Mouse (Mus musculus) heart, embryonic 14.5 days (tissue): ENCODE results near the gene Elp5. TPM values are rescaled to one million over a fixed set of nuclear protein-coding genes. Genes with fewer than 3 reads are reported as not detected.
"Not testable (repeated sequence)": the region's sequence is repeated elsewhere in the genome, so short reads cannot be mapped to it uniquely, and the experiment has no call there.

Experiments used
- ATAC-seq: fragments of 200-750 bp; cut with Nextera tagmentation; 2 replicates; pipeline ENCODE4 v1.8.0; 2017; ENCODE audit warnings: low read depth, moderate TSS enrichment; ENCODE audit not compliant: insufficient number of reproducible peaks, insufficient read depth, low FRiP score
- H3K27ac ChIP-seq, 2 experiments: fragments of 200-500 bp in 1 of 2; fragments of 300-500 bp in 1 of 2; sonication (generic) in 1 of 2; replicated peaks in 1 of 2; 2 replicates each; pipeline ENCODE4 v1.5.1; 2012 to 2014; ENCODE audit warnings: low read depth in 2 of 2, low read length in 2 of 2, control low read depth in 1 of 2, mild to moderate bottlenecking in 1 of 2, mixed read lengths in 1 of 2; ENCODE audit not compliant: control insufficient read depth in 1 of 2, insufficient read depth in 1 of 2
- H3K27me3 ChIP-seq: fragments of 300-500 bp; sonication (generic); 2 replicates; pipeline ENCODE4 v1.6.1; 2014; ENCODE audit warnings: mild to moderate bottlenecking, low read length, control low read depth; ENCODE audit not compliant: control insufficient read depth, insufficient read depth
- H3K36me3 ChIP-seq: fragments of 300-500 bp; sonication (generic); 2 replicates; pipeline ENCODE4 v1.6.1; 2014; ENCODE audit warnings: mild to moderate bottlenecking, control low read depth, low read length, mixed read lengths; ENCODE audit not compliant: control insufficient read depth, insufficient read depth
- H3K4me1 ChIP-seq, 2 experiments: fragments of 200-500 bp in 1 of 2; fragments of 300-500 bp in 1 of 2; sonication (generic) in 1 of 2; 2 replicates each; pipeline ENCODE4 v1.6.1; 2012 to 2014; ENCODE audit warnings: low read length in 2 of 2, control low read depth in 1 of 2, mixed read lengths in 1 of 2; ENCODE audit not compliant: control insufficient read depth in 2 of 2, insufficient read depth in 2 of 2
- H3K4me2 ChIP-seq: fragments of 300-500 bp; sonication (generic); 2 replicates; pipeline ENCODE4 v1.6.1; 2014; ENCODE audit warnings: mild to moderate bottlenecking, low read length
- H3K4me3 ChIP-seq, 2 experiments: fragments of 200-500 bp in 1 of 2; fragments of 300-500 bp in 1 of 2; sonication (generic) in 1 of 2; 2 replicates each; pipeline ENCODE4 v1.5.1; 2012 to 2014; ENCODE audit warnings: low read length in 2 of 2, mild to moderate bottlenecking in 2 of 2, control low read depth in 1 of 2, low read depth in 1 of 2, moderate library complexity in 1 of 2; ENCODE audit not compliant: control insufficient read depth in 1 of 2, insufficient read depth in 1 of 2
- H3K9ac ChIP-seq: fragments of 300-500 bp; sonication (generic); 2 replicates; pipeline ENCODE4 v1.6.1; 2014; ENCODE audit warnings: mild to moderate bottlenecking, low read length
- H3K9me3 ChIP-seq: fragments of 300-500 bp; sonication (generic); 2 replicates; pipeline ENCODE4 v1.6.1; 2016; ENCODE audit warnings: low read length, control low read depth; ENCODE audit not compliant: control insufficient read depth
- WGBS: fragments of 180-500 bp; shearing (Covaris S2); extraction: QIAGEN DNeasy Blood & Tissue Kit; methylation state at CpG from one replicate; pipeline ENCODE4 v1.1.7; 2014; 5-methylcytosine and 5-hydroxymethylcytosine counted together
- polyA plus RNA-seq: library from polyadenylated mRNA; unstranded; fragments of >200 nt; fragmentation: Nextera tagmentation; extraction: Ambion mirVana; gene quantifications from 2 replicates; pipeline ENCODE4 v1.2.1, GENCODE M21; 2014

The Elp5 gene
- polyA plus RNA-seq, 1 experiment from 2014 or later, result 114 TPM

DNA sequence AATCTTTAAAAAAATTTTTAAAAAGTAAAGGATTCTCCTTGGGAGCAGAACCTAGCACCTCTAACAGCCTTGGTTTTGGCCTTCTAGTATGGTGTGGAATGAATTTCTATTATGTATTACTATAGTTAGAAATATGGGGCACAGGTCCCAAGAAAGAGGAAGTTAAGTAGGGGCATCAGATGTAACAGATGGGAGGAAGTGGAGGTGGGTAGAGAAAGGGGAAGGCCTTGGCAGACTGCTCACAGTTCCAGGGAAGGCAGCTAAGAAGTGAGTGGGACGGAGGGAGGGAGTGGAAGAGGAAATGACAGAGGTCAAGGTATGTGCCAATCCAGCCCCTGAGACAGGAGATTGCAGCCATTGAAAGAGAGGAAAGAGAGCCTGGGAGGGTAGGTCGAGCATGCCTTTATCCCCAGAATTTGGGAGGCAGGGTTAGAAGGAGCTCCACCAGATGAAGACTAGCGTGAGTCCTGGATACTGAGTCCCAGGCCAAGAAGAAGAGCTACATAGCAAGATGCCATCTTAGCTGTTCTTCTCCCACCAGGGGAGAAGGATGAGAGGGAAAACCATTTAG, 51.3 kb downstream of the Elp5 start:
- Histone ChIP-seq H3K36me3 (no peaks in the 10 kb centered on the region), H3K9ac (no peak overlapping the region), H3K9me3 (no peaks in the 10 kb centered on the region), H3K4me3 (no peak overlapping the region), H3K27me3 (no peaks in the 10 kb centered on the region), H3K4me2 (no peak overlapping the region), H3K4me1 (peaks cover 2 to 4% of the 10 kb centered on the region in 2 experiments; a peak in 3 of 4 replicates), H3K27ac (no peak overlapping the region)
- 55% methylated on average over 3 of the region's 3 CpGs for WGBS
- ATAC-seq, result no peak

DNA sequence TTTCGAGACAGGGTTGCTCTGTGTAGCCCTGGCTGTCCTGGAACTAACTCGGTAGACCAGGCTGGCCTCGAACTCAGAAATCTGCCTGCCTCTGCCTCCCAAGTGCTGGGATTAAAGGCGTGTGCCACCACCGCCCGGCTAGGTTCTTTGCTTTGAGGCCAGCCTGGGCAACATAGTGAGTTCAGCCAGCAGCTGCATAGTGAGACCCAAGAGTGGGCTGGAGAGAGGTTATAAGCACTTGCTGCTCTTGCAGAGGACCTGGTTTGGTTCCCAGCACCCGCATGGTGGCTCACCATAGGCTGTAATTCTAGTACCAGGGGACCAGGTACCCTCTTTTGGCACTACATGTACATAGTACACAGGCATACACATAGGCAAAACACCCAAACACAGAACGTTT, 52.1 kb downstream of the Elp5 start:
- not testable (repeated sequence) for H3K36me3 ChIP-seq, H3K4me2 ChIP-seq, H3K4me1 ChIP-seq, H3K4me3 ChIP-seq, H3K27me3 ChIP-seq, H3K27ac ChIP-seq, H3K9me3 ChIP-seq, ATAC-seq, H3K9ac ChIP-seq
- 81% methylated on average over 8 of the region's 8 CpGs for WGBS

DNA sequence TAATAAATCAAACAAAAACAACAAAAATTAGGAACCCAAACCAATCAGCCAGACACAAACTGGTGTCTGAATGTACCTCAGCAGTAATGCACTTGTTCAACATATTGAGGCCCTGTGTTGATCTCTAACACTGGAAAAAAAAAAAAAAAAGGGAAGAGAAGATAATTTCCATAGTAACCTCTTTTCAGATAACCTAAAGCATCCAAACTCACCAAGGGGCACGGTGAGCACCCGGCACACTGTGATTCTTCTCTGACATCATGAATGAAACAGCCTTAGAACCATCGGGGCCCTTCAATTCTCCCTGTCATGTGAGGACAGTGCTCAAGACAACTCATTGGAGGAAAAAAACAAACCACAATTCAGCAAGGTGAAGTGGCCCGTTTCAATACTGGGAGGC, 52.6 kb downstream of the Elp5 start:
- H3K9me3 ChIP-seq, result no peaks in the 10 kb centered on the region
- no peak for ATAC-seq

DNA sequence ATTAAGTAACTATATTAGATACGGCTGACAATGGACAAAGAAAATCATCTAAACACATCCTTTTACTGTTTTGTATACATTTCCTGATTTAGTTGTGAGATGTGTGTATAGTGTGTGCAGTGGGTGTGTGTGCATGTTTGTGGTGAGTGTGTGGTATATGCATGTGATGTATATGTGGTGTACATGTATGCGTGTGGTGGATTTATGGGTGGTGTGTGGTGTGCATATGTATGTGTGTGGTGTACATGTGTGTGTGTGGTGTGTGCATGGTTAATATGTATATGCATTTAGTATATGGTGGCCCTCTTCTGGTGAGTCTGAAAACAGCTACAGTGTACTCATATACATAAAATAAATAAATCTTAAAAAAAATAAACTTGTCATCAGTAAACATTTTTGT, 54.8 kb downstream of the Elp5 start:
- H3K27me3 ChIP-seq, result no peaks in the 10 kb centered on the region
- H3K4me3 ChIP-seq, result no peak overlapping the region
- H3K36me3 ChIP-seq, result no peaks in the 10 kb centered on the region
- 92% methylated on average over 2 of the region's 2 CpGs for WGBS
- no peak for ATAC-seq
- H3K4me2 ChIP-seq, result no peak overlapping the region
- no peaks in the 10 kb centered on the region for H3K9me3 ChIP-seq
- no peak overlapping the region for H3K9ac ChIP-seq
- H3K27ac ChIP-seq, result no peak overlapping the region
- H3K4me1 ChIP-seq, result peaks cover 0 to 3% of the 10 kb centered on the region in 2 experiments; a peak in 1 of 4 replicates

More for the DNA sequence above, 52.6 kb downstream of the Elp5 start:
- H3K27me3 ChIP-seq, result no peaks in the 10 kb centered on the region
- no peak overlapping the region for H3K9ac ChIP-seq
- no peaks in the 10 kb centered on the region for H3K4me1 ChIP-seq
- H3K27ac ChIP-seq, result no peak overlapping the region
- H3K4me2 ChIP-seq, result no peak overlapping the region
- no peak overlapping the region for H3K4me3 ChIP-seq
- no peaks in the 10 kb centered on the region for H3K36me3 ChIP-seq
- WGBS, result 25% methylated on average over 4 of the region's 4 CpGs

DNA sequence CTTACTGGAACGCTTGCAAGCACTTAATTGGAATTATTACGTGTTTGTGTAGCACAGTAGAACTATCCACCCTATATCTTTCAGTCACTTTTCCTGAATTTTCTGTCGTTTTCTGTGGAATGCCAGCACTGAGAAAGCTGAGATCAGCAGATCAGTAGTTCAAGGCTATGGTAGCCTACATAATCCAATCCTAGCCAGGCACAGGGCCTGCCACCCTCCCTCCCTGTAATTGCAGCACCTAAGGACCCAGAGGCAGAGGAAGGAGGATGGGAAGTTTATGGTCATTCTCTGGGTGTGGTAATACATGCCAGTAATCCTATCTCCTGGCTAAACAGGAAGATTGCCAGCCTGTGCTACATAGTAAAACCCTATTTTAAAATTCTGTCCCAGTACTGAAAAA, 59.5 kb downstream of the Elp5 start:
- 64% methylated on average over 3 of the region's 3 CpGs for WGBS
- H3K4me3 ChIP-seq, result no peak overlapping the region
- no peaks in the 10 kb centered on the region for H3K9me3 ChIP-seq
- peaks cover 16% of the 10 kb centered on the region for H3K36me3 ChIP-seq
- no peak overlapping the region for H3K27ac ChIP-seq
- H3K27me3 ChIP-seq, result no peaks in the 10 kb centered on the region
- peak overlapping the region; percentile 76 for H3K4me2 ChIP-seq
- ATAC-seq, result no peak
- H3K4me1 ChIP-seq, result peaks cover 5 to 16% of the 10 kb centered on the region in 2 experiments
- no peak overlapping the region for H3K9ac ChIP-seq

DNA sequence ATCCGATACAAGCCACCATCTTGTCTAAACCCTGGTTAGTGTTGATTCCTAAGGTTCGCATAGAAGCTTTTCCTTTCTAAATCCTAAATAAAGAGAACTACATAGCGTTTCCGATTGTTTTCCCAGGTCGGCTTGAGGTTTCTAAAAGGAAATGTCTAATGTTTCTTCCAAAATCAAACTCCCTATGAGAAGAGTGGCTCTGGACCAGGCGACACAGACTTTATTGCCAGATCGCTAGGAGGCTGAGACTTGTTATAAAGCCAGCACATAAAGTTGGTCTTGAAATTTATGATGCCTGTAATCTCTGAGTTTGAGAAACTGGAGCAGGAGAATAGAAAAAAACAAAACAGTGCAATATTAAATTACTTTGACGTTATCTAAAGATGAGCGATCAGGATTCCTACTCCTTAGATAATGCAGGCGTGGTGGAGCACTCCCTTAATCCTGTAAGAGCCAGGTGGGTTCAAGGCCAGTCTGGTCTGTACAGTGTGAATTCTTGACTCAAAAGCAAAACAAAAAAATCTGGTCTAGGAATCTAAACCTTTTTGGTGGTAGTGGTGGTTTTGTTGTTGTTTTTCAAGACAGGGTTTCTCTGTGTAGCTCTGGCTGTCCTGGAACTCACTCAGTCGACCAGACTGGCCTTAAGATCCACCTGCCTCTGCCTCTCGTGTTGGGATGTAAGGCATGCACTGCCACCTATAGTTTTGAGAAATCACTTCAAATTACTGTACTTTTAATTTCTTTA, 60.1 kb downstream of the Elp5 start:
- H3K4me1 ChIP-seq, result peaks cover 5 to 16% of the 10 kb centered on the region in 2 experiments
- peak overlapping the region; percentile 56 to 85 for H3K4me3 ChIP-seq
- peak overlapping the region; percentile 98 to 100 for H3K27ac ChIP-seq
- peak overlapping the region; percentile 80 for H3K9ac ChIP-seq
- ATAC-seq, result no peak
- H3K27me3 ChIP-seq, result no peaks in the 10 kb centered on the region
- whole genome bisulfite sequencing, result 3% methylated on average over 12 of the region's 12 CpGs
- H3K36me3 ChIP-seq, result peaks cover 22% of the 10 kb centered on the region
- no peaks in the 10 kb centered on the region for H3K9me3 ChIP-seq
- H3K4me2 ChIP-seq, result peak overlapping the region; percentile 76

DNA sequence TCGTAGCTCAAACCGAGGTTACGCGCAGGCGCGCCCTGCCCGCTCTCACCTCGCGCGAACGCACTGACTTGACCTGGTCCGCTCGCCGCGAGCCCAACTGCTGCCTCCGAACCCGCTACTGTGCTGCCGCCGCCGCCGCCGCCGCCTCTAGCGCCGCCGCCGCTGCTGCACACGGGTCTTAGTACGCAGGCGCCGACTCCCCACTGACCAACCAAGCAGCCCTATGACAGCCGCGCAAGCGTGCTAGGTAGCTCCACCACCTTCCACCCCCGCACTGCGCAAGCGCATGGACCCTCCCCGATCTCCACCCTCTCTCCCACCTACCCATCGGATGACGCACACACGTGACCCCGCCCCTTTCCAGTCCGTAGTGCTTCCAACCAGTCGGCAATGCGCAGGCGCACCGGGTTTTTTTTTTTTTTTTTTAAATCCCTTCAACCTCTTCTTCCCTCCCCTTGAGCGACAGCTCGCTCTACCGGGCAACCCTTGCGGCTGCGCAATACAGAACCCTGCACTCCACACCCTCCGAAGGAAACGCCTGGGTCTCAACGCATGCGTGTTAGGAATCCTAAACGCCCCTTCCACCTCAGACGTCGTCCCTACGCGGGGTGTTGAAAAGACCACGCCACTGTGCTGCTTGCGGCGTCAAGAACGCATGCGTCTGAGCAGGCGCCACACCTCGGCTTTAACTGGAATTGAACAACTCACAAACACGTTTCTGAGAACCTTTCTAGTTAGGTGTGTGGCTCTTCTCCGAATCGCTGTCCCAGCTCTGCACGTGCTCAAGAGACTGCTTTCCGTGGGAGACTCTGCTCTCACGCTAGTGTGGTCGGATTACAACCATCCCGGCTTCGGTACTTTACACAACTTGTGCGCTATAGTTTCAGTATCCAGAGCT, 61.0 kb downstream of the Elp5 start, which contains the start of gene Eif5a:
Gene Eif5a, minus strand, starts transcription at position 845 of the 898 bp plus-strand sequence.
- WGBS, result under 1% methylated on average over 78 of the region's 78 CpGs
- peak within 1 kb of the TSS; percentile 98 for H3K4me2 ChIP-seq
- no peaks in the 10 kb centered on the region for H3K9me3 ChIP-seq
- ATAC-seq, result peak; percentile 97
- peaks cover 31% of the 10 kb centered on the region for H3K36me3 ChIP-seq
- peak within 1 kb of the TSS; percentile 95 for H3K9ac ChIP-seq
- no peaks in the 10 kb centered on the region for H3K27me3 ChIP-seq
- peaks cover 5 to 16% of the 10 kb centered on the region in 2 experiments for H3K4me1 ChIP-seq
- H3K27ac ChIP-seq, result peak within 1 kb of the TSS; percentile 98 to 100
- peak within 1 kb of the TSS; percentile 82 to 93 for H3K4me3 ChIP-seq
